Mouse (Mus musculus): ENCODE measurements around the gene Bcor.

The Bcor gene

DNA sequence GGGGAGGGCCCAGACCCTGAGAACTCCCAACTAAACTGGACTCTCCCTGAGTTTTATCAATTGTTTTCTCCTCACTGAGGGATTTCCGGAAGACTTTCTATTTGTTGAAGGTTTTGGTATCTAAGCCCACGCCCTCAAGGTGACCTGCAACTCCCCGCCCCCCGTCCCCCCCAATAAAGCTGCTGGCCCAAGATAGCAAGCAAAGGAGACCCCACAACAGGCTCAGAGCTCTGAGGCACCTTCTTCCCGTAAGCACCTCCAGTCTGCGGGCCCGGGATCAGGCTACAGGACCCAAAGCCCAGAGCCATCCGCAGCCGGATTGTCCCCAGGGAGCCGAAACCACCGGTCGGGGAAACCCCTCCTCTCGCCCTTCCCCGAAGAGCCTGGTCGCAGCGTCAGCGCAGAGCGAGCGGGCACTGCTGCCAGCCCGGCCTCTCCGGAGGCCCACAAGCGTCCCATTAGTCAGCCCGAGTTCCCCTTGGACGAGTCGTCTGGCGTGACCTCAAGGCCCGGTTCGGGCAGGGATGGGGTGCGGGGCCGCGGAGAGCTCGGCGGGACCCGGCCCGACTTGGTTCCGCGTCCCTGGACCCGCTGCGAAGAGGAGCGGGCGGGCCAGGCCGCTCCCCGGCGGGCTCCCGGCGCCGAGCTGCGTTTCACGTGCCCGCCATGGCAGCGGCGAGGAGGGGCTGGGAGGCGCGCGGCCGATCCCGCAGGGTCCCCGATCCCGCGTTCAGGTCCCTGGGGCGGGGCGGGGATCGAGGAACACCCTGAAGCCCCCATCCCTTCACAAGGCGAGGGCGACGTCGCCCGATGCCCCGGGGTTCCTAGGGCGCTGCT lies 73.3 kb downstream of the Bcor start:
- DNase-seq (ENCODE audit: low spot score): no peak

DNA sequence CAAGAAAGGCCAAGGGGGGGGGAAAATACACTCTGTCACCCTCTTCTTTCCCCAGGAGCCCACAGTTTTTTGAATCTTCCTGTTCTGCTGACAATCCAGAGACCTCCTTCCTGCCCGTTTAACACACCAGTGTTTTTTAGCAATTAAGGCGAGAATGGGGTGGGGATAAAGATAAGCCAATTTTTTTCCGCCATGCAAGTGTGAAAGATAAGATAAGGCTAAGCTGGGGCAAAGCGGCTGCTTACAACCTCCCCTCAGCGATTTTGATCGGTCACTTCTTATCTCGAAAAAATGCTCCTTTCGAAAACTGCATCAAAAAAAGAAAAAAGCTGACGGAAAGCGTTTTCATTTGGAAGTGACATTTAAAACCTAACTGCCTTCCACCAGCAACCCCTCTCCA lies 74.2 kb downstream of the Bcor start:
- no peak for DNase-seq (ENCODE audit: low spot score)

DNA sequence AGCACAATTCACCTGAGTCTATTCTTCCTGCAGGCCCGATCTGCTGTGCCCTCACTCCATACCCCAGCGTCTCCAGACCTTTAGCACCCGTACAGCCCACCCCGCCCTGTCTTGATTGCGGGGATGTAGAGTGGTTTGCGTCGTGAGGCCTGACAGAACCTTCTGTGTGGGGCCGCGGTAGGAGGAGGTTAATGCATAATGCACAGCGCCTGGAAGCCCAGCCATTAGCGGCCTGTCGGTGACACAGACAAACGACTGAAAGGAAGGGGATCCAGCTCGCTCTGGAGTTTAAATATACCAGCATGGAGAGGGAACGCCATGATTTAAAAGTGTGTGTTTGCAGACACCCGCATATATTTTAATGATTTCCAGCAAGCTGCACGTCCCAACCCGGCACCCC lies 74.9 kb downstream of the Bcor start:
- DNase-seq (ENCODE audit: low spot score): no peak

DNA sequence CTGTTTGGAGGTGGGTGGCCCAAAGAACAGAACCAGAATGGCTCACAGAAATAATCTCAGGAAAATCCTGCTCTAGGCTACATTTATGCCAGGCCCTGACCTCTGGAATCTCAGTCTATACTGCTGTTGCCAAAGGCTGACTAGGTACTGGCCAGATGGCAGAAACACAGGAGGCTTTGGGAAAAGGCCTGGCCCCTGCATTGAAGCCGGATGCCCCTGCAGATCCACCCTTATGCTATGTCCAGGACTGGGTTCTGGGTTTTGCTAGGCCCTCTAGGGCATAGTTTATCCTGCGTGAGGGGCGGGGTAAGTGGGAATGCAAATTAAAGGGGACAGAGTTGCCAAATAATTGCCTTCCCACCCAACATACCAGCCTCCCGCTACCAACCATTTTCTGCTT lies 75.5 kb downstream of the Bcor start:
- DNase-seq (ENCODE audit: low spot score): no peak

DNA sequence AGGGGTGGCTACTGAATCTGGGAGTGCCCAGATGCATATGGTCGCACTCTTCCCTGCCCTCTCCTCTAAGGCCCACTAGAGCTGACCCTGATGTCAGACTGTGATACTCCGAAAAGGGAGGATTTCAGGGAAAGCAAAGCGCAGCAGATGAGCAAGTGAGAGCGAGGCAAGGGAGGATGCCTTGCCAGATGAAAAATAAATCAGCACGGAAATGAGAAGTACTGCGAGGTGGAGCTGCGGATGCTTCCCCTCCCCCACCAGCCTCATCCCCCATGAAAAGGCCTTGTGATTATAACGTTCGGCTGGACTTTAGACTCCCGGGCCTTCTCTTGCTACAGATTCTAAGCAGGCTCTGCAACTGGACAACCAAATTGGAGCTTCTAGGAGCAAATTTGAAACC lies 76.5 kb downstream of the Bcor start:
- no peak for DNase-seq (ENCODE audit: low spot score)

DNA sequence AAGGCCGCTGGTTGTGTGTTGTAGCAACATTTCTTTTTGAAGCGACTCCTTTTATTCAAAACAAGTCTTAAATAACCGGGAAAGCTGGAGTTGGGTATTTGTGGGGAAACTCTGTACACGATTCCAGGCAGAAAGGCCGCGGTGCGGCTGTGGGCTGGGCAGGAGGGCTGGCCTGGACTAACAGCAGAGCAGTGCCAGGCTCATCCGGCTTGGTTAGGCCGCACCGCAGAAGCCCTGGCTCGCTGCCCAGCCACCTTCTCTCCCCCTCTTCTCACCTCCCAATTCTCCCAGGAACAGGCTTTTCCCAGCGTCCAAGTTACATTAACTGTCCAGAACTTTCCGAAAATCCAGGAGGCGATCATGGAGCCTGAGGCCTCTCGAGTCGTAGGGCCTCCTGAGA lies 77.4 kb downstream of the Bcor start:
- DNase-seq (ENCODE audit: low spot score): no peak

DNA sequence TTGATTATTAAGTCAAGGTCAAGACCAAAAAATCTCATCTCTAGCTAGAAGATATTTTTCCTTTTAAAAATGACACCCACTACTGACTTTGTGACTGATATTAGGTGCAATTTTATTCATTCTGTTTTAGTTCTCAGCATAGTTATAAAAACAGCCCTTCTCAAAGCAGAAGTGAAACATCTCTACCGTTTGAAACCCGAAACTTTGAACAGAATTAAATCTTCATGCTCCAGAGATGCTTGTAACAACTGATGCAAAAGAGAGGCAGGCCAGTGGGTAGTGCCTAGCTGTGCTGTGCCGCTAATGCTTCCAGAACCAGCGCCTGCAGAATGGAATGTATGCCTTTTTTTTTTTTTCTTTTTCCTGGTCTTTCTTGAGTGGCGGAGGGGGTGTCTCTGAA lies 78.0 kb downstream of the Bcor start:
- DNase-seq (ENCODE audit: low spot score): no peak

DNA sequence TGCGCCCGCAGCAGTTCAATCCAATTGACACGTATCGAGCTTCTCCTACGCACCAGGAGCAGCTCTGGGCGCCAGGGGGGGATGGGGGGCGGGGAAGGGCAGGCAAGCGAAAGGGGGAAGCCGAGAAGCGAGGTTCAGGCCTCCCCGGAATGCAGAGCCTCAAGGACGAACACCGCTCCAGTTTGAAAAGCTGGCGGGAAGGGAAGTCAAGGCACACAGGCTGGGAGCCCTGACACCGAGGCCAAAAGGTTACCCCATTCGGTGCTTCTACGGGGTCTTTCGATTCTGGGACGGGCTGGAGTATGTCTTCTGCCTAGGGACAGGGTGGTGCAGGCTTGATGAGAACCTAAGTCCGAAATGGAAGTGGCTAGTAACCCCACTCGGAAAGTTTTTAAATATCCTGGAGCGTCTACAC lies 78.4 kb downstream of the Bcor start:
- DNase-seq (ENCODE audit: low spot score): no peak

DNA sequence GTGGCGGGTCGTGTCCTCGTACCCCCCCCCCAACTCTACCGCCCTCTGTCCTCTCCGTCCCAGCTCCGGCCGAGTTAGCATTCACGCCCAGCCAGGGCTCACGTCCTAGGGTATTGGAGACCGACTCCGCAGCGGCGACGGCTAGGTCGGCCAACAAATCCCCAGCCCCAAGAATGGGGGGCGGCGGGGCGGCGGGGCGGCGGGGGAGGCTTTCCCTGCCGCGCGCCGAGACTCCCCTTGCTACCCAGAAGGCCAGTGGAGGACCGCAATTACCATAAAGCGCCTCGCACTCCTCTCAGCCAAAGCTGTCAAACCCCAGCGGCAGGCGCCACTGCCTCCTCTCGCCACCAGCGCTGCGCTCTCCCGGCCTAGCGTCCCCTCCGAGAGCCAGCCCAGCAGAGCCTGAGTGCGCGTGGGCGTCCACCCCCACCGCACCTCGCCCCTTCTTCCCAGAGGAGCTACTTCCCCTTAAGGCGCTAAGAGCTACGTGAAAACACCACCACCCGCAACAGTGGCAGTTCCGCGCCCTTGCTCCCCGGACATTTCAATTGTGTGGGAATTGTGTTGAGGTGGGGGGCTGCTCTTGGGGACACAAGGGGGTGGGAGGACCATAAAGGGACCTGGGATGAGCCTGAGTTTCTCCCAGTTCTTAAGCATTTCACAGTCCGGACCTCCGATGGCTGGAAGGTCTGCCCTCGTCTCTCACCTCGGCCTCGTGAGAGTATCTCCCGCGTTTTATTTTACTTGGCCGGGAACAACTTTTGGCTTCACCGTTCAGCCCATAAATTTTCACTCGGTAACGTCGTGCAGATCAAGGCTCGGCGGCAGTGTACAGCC lies 79.0 kb downstream of the Bcor start:
- peak; percentile 75 for DNase-seq (ENCODE audit: low spot score)

DNA sequence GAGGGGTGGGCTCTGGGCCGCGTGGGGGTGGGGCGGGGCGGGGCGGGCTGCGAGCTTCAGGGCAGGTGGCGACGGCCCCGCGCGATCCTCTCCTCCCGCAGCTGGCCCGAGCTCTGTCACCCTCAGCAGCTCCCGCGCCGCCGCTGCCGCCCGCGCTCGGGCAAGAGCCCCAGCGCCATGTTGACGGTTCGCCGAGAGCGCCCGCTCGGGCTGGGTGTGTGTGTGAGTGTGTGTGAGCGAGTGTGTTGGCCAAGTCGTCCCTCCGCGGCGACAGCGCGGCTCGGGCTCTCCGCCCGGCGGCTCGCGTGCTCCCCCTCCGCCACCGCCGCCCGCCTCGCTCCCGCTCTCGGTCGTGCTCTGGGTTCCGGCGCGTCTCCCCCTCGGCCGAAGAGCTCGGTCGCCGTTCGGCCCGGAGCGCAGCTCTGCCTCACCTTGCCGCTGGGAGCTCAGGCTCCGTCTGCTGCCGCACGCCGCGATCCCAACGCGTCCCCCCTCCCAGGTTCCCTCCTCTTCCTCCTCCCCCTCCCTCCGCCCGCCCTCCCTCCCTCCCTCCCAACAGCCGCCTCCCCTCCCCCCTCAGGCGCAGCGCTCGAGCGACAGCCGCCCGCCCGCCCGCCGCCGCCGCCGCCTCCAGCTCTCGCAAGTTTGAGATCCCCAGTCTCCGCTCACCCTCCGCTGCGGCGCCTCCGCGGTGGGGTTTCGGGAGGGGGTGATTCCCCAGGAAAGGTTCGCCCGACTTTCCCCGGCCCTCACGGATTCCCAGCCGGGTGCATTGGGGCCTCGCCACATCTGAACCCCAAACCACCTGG lies 79.9 kb downstream of the Bcor start:
- peak; percentile 72 for DNase-seq (ENCODE audit: low spot score)

DNA sequence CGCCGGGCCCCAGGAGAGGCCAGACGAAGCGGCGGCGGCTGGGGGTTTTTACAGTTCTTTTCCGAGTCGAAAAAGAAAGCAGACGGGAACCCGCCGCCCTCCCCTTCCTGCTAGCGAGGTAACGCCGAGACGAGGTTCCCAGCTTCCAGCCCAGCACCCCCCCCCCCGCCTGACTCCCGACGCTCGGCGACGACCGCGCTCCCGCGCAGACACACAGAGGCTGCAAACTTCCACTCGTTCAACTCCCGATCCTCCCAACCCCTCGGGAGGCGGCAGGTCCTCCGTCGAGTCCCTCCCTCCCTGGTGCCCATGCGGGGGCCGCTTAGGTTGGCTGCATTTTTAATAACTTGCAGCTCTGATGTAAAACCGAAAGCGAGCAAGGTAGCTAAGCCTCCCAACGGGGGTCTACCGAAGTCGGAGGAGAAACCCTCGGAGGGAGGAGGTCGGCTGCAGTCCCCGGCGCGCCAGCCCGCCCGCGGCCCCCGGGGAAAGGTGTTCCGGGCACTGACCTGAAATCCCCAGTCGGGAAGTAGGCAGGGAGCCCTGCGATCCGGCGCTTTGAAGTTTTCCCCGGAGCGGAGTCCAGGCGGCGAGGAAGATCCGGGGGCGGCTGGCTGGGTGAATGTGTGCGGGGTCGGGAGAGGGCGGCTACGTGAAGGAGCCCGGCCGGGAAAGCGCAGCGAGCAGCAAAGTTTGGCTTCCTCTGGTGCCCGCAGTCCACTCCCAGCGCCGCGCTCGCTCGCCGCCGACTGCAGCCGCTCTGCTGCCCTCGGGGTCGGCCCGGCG lies 80.7 kb downstream of the Bcor start:
- DNase-seq (ENCODE audit: low spot score): no peak

DNA sequence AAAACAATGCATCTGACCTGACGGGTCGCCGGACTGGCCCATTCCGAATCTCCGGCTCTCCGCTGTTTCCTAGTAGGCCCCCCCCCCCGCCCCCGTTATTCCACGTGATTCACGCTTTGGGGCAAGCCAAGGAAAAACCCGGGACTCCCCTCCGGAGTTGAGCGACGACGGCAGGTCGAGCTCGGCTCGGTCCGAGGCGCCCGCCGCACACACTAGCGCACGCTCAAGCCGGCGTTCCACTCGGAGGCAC lies 81.2 kb downstream of the Bcor start:
- DNase-seq (ENCODE audit: low spot score): no peak

DNA sequence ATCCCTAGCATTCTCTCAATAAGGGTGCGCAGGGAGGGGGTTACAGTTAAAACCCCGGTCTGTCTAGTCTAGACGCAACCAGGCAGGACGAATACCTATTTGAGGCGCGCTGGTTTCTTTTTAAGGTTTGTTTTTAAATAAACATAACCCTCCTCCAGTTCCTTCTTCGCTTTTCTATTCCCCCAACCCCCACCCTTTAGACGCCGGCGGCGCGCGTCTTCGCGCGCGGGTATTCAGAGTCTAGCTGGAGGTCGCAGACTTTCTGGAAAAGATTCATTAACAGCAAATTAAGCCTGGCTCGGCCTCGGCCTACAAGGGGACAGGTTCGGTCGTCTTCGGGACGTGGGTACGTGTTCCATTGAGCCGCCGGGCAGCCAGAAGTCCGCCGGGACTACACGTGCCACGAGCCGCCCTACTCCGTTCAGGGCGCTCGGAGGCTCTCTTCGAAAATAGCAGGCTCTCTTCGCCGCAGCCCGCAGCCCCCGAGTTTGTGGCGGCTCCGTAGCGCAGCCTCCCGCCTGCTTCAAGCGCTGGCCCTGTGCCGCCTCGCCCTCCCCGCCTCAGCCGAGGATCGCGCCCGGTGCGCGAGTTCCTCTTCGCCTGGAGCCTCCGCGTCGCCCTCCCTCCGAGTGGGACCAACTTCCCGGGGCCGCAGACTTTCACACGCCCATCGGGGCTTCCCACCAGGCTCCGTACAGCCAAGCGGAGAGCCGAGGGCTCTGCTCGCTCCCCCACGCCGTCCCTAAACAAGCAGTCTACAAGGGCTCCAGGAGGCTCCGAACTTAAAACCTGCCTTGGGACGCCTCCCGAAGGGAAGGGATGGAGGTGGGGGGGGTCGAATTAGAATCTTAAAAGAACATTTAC lies 81.7 kb downstream of the Bcor start:
- no peak for DNase-seq (ENCODE audit: low spot score)

DNA sequence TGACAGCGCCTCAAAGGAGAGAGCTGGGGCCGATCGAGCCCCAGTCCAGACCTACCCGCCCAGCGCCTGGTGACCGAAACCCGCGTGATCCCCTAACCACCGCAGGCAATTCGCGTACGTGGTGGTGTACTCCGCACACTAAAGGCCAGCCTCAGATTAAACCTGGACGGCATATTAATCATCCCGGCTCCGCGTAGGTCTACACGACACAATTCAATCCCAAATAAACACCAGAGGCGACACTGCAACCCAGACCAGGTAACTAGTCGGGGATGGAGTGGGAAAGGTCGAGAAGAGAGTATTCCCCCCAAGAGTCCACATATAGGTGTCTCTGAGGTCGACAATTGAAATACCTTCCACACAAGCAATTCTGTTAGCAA lies 82.6 kb downstream of the Bcor start:
- DNase-seq (ENCODE audit: low spot score): no peak

DNA sequence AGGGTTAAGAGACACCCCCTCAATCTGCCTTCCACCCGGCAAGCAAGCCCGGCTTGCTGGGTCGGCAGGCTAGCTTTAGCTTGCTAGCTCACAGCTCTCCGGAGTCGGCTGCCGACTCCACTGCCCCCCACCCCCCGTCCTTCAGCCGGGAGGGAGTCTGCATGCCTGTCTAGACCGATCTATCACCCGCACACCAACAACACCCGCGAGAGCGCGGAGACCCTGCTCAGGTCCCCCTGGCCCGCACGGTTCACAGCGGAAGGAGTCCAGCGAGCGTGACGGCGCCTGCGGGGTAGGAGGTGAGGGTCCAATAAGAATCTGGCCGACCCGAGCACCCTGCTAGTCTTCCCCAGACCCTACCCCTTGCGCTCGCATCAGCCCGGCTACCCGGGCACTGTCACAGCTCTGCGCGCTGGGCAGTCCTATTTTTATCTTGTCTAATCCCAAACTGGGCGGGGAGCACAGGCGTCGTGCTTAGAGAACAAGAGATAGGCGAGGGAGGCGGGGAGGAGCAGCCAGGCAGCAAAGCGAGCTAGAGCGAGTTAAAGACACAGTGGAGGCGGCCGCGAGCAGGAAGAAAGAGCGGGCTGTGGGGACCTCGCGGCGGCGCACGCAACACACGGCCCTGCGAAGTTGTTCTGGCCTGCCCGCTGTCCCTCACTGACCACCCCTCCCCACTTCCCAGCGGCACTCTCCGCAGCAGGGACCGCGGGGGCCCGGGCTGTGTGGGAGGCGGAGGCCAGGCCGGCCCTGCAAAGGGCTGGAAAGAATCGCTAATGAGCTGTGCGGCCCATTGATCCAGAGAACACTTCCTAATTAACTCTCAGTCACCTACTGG lies 83.2 kb downstream of the Bcor start:
- peak; percentile 73 for DNase-seq (ENCODE audit: low spot score)

DNA sequence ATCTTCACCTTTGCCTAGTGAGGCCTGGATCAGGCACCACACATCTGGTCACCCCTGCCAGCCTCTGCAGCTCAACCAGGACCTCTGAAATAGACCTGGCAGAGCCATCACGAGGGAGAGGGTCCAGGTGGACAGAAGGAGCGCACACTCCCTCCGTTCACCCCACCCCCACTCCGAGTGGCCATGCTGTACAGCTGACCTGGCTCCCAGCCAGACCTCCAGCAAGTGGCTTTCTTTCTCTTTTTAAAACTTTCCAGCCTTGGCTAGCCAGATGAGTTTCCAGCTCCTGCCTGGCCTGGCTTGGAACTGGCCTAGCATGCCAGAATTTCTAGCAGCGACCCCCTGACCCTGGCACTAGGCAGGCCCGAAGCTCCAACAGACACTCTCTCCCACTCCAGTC lies 87.4 kb downstream of the Bcor start:
- no peak for DNase-seq (ENCODE audit: low spot score)

DNA sequence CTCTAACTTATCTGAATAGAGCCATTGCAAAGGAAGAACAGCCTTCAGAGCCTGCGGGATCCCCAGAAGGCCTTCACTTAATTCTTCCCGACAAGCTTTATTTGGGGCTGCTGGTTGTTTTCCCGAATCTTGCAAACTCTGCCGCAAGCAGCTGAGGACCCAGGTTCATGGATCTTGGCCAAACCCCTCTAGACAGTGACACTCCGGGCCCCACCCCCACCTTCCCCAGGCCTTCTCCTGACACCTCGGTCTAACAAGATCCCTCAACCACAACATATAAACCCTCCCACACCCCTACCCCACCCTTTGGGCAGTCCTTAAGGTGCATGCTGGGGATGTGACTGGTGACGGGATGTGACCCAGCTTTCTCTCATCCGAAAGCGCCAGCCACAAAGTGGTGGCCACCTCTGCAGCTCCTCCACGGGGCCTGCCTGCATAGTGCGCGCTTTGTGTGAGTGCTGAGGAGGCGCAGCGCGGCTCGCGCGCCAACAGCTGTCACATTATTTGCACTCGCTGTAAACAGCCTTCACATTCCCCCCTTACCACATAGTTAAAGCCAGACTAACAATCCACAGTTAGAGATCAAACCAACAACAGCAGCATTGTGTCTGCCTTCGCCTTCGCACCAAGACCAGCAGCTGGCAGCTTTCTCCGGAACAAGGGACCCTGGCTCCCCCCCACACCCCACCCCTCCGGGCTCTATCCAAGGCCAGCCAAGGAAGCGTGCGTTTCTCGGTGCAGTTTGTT lies 91.0 kb downstream of the Bcor start:
- peak; percentile 63 for DNase-seq (ENCODE audit: low spot score)

DNA sequence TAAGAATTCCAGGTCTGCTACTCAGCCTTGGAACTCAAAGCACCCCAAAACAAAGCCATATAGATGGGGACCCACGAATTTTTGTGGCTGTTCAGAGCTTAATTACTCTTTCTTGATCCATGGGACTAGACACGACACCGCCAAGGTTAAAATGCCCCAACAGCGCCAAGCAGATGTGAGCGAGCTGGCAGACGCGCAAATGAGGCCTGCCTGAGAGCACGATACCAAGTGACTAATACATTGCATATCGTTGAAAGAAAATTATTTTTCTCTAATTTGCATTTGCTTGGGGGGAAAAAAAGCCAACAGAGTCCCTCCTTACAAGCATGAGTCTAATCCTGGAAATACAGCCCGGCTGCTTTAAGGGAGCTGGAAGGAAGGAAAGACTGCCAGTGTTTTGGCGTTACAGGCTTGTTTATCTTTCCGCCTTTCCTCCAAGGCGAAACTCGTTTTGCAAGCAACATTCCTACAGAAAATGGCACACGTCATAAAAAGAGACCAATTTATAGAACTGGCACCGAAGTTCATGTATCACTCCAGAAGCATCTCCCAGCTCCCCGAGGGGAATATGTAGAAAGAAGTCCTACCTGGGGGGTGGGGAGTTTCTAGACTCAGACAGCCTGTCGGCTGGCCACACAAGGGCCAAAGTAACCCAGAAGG lies 92.2 kb downstream of the Bcor start:
- DNase-seq (ENCODE audit: low spot score): no peak

DNA sequence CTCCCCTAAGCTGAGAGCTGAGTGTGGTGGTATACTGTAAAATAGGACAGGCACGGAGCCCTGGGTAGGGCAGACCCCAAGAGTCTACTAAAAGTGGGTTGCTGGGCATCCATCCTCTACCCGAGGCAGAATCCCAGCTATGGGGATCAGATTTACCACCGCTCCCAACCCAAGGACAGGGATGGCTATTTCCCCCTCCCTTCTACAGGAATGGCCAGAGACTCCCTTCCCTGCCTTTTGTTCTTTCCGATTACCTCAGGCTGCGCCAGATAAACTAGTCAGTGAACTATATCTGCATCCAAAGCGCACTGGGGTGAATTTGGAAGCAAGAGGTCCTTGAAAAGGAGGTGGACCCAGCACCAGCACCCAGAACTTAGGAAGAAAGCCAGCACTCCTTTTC lies 93.1 kb downstream of the Bcor start:
- no peak for DNase-seq (ENCODE audit: low spot score)
